Mouse (Mus musculus) ovary, postnatal 14 days (tissue): Measurements from ENCODE around the gene St7.

Experiments
- DNase-seq: peaks from one replicate; pipeline ENCODE4 v3.0.0; 2022; ENCODE audit warnings: low spot score

The St7 gene

GRCm38 (mm10) chr6:17947130-17947831 is 254.5 kb downstream of the St7 start:
- DNase-seq = no peak

DNA sequence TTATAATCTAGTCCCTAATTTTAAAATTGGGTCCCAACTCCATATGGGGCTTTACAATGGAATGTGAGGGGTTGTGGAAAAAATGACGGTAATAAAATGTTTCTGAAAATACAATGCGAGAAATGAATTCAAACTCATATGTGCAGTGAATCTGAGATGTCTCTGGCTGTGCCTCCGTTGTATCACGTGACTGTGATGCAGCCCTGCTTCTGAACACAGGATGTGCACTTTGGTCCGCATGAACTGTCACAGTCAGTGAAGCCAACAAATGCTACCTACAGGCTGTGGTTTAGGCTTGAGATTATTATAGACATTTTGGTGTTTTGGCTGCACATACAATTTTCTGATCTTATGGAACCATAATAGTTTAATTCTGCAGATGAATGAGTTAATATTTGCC is 256.4 kb downstream of the St7 start:
- DNase-seq = no peak

DNA sequence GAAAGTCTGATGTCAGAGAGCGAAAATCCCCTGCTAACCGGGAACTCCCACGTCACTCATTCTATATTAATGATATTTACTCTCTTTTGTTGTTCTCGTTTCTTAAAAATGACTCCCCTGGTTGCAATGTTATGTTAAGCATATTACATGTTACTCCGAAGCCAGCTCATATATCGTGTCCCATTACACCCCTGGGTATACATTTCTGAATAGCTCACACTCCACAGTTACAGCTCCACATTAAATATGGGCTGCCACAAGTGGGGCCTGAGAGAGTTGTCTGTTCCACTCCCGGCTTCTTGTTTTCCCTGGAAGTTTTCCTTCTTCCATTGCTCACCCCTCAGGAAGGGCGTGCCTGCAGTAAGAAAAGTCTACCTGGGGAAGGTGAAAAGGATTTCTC is 259.0 kb downstream of the St7 start:
- DNase-seq = no peak

GRCm38 (mm10) chr6:17963455-17963854 is 270.7 kb downstream of the St7 start:
- no peak for DNase-seq

GRCm38 (mm10) chr6:17968467-17969144 is 275.9 kb downstream of the St7 start:
- DNase-seq = no peak

DNA sequence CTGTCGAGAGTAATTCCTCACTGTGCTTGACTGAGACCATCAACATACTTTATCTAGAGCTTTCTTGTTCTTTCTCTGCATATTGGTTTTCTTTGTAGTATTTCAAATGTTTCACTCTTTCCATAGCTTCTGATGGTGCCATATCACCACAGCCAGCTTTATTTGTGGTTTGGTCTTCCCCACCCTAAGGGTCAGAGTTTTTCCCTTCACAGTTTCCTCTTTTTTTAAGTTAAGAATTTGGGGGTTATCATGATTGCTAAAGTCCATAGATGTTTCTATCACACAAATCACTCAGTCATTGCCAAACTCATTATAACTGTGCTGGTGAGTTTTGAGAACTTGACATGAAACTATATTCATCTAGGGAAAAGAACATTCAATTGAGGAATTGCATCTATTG is 277.1 kb downstream of the St7 start:
- no peak for DNase-seq

- DNase-seq = no peak
These were observed 278.7 kb downstream of the St7 start for GRCm38 (mm10) chr6:17971393-17971792.

DNA sequence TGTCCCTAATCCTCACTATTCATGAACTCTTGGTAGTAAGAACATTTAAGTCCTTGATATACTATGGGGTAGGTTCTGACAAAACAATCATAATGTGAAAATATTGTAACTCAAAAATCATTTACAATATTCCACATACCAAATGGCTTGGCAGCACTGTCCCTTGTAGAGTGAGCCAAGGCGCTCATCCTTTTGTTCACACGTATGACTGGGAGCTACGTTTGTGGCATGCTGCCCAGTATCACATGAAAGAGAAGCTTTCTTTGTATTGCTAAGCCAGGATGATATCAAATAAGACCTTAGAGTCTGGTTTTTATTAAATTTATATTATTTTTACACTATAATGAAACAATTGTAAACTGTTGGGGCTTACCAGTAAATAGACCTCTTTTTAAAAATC is 281.7 kb downstream of the St7 start:
- DNase-seq = no peak

GRCm38 (mm10) chr6:17977165-17977564 is 284.4 kb downstream of the St7 start:
- DNase-seq = no peak

GRCm38 (mm10) chr6:17978324-17978723 is 285.6 kb downstream of the St7 start:
- DNase-seq = no peak

DNA sequence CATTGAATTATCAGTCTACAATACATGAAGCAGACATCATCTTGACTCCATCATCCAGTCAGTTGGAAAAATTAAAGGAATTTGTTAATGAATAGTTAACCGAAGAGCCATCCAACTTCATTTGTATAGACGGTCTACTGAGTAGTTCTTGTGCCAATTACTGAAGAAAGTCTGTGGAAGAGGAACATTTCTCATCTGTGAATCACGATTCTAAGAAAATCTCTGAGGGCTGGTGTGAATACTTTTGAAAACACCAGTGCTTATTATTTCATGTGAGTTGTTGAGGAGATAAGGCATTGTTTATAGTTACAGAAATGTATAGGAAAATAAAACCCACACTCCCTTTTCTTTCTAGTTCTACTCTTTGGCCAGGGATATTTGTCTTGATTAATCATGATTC is 286.1 kb downstream of the St7 start:
- no peak for DNase-seq

DNA sequence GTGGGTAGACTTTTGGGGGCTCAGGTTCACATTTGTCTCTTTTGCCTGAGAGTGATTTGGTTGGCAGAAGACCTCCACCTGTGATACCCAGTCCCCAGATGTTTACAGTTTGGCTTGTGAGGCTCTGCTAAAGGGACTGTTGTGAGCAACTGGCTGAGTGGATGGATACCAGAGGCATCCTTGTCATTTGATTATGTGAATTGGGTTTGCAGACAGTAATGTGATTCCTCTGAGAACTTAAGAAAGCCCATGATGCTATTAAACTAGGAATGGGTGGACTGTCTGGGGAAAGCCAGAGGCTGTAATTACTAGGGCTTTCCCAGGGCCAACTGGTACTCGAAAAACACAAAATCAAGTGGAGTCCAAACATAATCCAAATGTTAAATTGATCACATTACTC is 286.6 kb downstream of the St7 start:
- DNase-seq = no peak

- DNase-seq = no peak
These were observed 297.7 kb downstream of the St7 start for GRCm38 (mm10) chr6:17990173-17991028.

GRCm38 (mm10) chr6:17991625-17992024 is 298.9 kb downstream of the St7 start:
- no peak for DNase-seq
